In the genomic region with DNA sequence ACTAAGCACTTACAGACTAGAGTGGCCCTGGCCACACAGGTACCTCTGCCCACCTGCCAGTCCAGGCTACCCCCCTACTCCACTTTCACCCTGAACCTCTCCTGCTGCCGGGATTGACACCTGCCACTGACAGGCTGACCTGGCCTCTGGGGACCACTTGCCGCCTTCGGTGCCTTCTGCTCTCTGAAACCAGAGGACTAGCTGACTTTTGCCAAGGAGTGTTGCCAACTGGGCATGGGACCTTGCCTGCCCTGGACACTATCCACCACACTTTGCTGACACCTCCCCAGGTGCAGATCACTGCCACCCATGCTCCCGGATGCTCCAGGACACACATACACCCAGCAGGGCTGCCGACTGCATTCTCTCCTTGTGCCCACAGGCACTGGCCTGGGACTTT, we compare ENCODE assay signal across 10 mouse cellular contexts. TPM values are rescaled to one million over a fixed set of nuclear protein-coding genes. Genes with fewer than 3 reads are reported as not detected.
"Had no signal": no experiment of that assay in that cellular context is flagged by ENCODE, and none has a peak within 500 bp of the region (broad histone marks: within the 10 kb centered on the region; RNA-seq: fewer than 3 reads in every experiment).

No protein-coding gene starts in this region.

- DNase-seq: lung, postnatal 14 days; lung, postnatal 36 days; right cerebral cortex, postnatal 14 days; thymus, adult 2 months; thymus, postnatal 25 days; thymus, postnatal 4 days had no signal

RNA-seq across cellular contexts. Expression of a gene that starts 10.9 kb away (rescaled TPM):
- total RNA-seq: megakaryocyte progenitor cell, adult 5-6 weeks; midbrain, postnatal 0 days; monocyte, adult 5-6 weeks; neutrophil, adult 5-6 weeks had no signal

RNA-seq across cellular contexts. Expression of a gene that starts 46.4 kb away (rescaled TPM):
- total RNA-seq: megakaryocyte progenitor cell, adult 5-6 weeks; midbrain, postnatal 0 days; monocyte, adult 5-6 weeks; neutrophil, adult 5-6 weeks had no signal

RNA-seq across cellular contexts. Expression of a gene that starts 55.6 kb away (rescaled TPM):
- total RNA-seq: megakaryocyte progenitor cell, adult 5-6 weeks; neutrophil, adult 5-6 weeks had no signal
